Mouse (Mus musculus): ENCODE results near the gene Ctrc.

DNA sequence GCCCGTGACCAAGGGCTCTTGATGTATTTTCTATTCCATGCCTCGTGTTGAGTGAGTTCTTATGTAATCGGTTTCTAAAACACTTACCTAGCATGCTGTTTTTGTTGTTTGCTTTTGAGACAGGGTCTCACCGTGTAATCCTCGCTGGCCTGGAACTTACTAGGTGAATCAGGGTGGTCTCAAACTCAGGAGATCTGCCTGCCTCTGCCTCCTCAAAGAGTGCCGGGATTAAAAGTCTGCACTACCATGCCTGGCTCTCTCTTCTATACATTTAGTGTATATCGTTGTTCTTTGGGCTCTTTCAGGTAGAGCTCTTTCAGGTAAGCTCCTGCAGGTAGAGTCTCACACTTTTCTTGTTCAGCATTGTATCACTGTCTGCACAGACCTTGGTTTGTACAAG is 54.7 kb downstream of the Ctrc start:
- TF ChIP-seq RAD21 (IDR thresholded peaks at IDR 0.05; ENCODE audit: low read depth, low read length) (no peak), MYC (IDR thresholded peaks at IDR 0.05; ENCODE audit: low read depth, low read length) (no peak), ZMIZ1 (IDR thresholded peaks at IDR 0.05; ENCODE audit: low read depth, low read length) (no peak), CTCF (conservative IDR thresholded peaks at IDR 0.05 in 1 of 2, IDR thresholded peaks at IDR 0.05 in 1 of 2; ENCODE audit: low read depth in 2 of 2, low read length in 2 of 2) (no peak), POLR2A (IDR thresholded peaks at IDR 0.05; ENCODE audit: low read depth, low read length) (no peak), NELFE (IDR thresholded peaks at IDR 0.05; ENCODE audit: low read depth, low read length) (no peak), EP300 (IDR thresholded peaks at IDR 0.05; ENCODE audit: low read length) (no peak), MEF2A (IDR thresholded peaks at IDR 0.05; ENCODE audit: borderline replicate concordance, low read depth, low read length) (no peak), ETS1 (conservative IDR thresholded peaks at IDR 0.05; ENCODE audit: low read depth, low read length) (no peak), ZKSCAN1 (IDR thresholded peaks at IDR 0.05; ENCODE audit: borderline replicate concordance, low read depth, low read length) (no peak), MAX (IDR thresholded peaks at IDR 0.05; ENCODE audit: low read length) (no peak)
